Mouse (Mus musculus) liver, embryonic 14.5 days (tissue): ENCODE data around the gene Pou3f1. TPM values are rescaled to one million over a fixed set of nuclear protein-coding genes. Genes with fewer than 3 reads are reported as not detected.

Source experiments
- ATAC-seq: fragments of 200-750 bp; cut with Nextera tagmentation; 2 replicates; pipeline ENCODE4 v1.8.0; 2017; ENCODE audit warnings: moderate number of reproducible peaks, mild to moderate bottlenecking, moderate library complexity; ENCODE audit not compliant: insufficient read depth
- DNase-seq, 3 experiments: peaks; one replicate each; pipeline ENCODE4 v3.0.0-alpha.2; 2012 to 2013; ENCODE audit warnings: low read depth in 3 of 3, low spot score in 3 of 3
- H3K27ac ChIP-seq: fragments of 300-500 bp; sonication (generic); 2 replicates; pipeline ENCODE4 v1.5.1; 2014; ENCODE audit warnings: moderate library complexity, mild to moderate bottlenecking, control low read depth, inconsistent platforms
- H3K27me3 ChIP-seq: fragments of 300-500 bp; sonication (generic); 2 replicates; pipeline ENCODE4 v1.6.1; 2014; ENCODE audit warnings: mild to moderate bottlenecking, low read length, moderate library complexity; ENCODE audit not compliant: control insufficient read depth, insufficient read depth
- H3K36me3 ChIP-seq: fragments of 300-500 bp; sonication (generic); replicated peaks from 2 replicates; pipeline ENCODE4 v1.6.1; 2014; ENCODE audit warnings: low read depth; ENCODE audit not compliant: control insufficient read depth, insufficient read depth
- H3K4me1 ChIP-seq, 2 experiments: fragments of 200-500 bp in 1 of 2; fragments of 300-500 bp in 1 of 2; sonication (generic) in 1 of 2; replicated peaks; 2 replicates each; pipeline ENCODE4 v1.6.1; 2012 to 2014; ENCODE audit warnings: antibody characterized with exemption in 1 of 2, inconsistent platforms in 1 of 2, low read length in 1 of 2; ENCODE audit not compliant: control insufficient read depth in 2 of 2, insufficient read depth in 2 of 2
- H3K4me2 ChIP-seq: fragments of 300-500 bp; sonication (generic); 2 replicates; pipeline ENCODE4 v1.6.1; 2014; ENCODE audit warnings: low read depth, mild to moderate bottlenecking, control low read depth, moderate library complexity
- H3K4me3 ChIP-seq, 2 experiments: fragments of 200-500 bp in 1 of 2; fragments of 300-500 bp in 1 of 2; sonication (generic) in 1 of 2; 2 replicates each; pipeline ENCODE4 v1.5.1; 2012 to 2014; ENCODE audit warnings: low read depth in 2 of 2, low read length in 2 of 2, mild to moderate bottlenecking in 2 of 2, control low read depth in 1 of 2, inconsistent platforms in 1 of 2, moderate library complexity in 1 of 2; ENCODE audit not compliant: insufficient read depth in 1 of 2
- H3K9ac ChIP-seq: fragments of 300-500 bp; sonication (generic); replicated peaks from 2 replicates; pipeline ENCODE4 v1.6.1; 2014; ENCODE audit warnings: mild to moderate bottlenecking, control low read depth, moderate library complexity
- H3K9me3 ChIP-seq: fragments of 300-500 bp; sonication (generic); 2 replicates; pipeline ENCODE4 v1.6.1; 2016; ENCODE audit warnings: low read length, mixed read lengths; ENCODE audit not compliant: control insufficient read depth
- CTCF ChIP-seq: IDR thresholded peaks from 2 replicates; pipeline ENCODE4 v1.5.1; 2016; ENCODE audit warnings: antibody characterized with exemption, low read depth, control low read depth
- EP300 ChIP-seq: IDR thresholded peaks from 2 replicates; pipeline ENCODE4 v1.6.1; 2016; ENCODE audit warnings: antibody characterized with exemption, low read depth
- WGBS: fragments of 180-500 bp; shearing (Covaris S2); extraction: QIAGEN DNeasy Blood & Tissue Kit; methylation state at CpG from one replicate; pipeline ENCODE4 v1.1.7; 2014; ENCODE audit not compliant: insufficient replicate concordance; 5-methylcytosine and 5-hydroxymethylcytosine counted together
- polyA plus RNA-seq, 2 experiments: library from polyadenylated mRNA; depleted of rRNA in 1 of 2; stranded (reverse) in 1 of 2; unstranded in 1 of 2; fragments of >200 nt; fragmentation: Nextera tagmentation in 1 of 2; extraction: Ambion mirVana in 1 of 2; gene quantifications; 2 replicates each; pipeline versions ENCODE4 v1.2.1 to v1.2.3; 2012 to 2014

Pou3f1 gene
- polyA plus RNA-seq, 2 experiments, result 0.01 TPM; not detected in 1

DNA sequence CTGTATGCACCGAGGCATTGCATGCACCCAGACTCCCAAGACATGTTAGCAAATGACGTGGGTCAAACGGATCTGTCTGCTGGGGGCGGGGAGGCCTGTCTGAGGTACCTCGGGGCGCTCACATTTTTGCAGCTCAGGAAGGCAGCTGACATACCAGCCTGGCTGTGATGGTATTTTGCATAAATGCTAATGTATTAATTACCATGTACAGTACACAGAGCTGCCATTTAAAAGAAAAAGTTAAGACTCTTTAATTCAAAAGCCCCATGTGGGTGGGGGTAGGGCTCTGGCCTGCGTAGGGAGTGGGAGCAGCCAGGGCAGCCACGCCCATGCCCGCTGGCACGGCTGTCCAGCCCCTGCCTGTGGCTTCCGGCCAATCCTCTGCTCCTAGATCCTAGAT is 35.2 kb upstream of the Pou3f1 start:
- Histone ChIP-seq H3K27me3 (peaks cover 16% of the 10 kb centered on the region), H3K4me3 (no peak overlapping the region), H3K4me1 (no peaks in the 10 kb centered on the region), H3K36me3 (no peaks in the 10 kb centered on the region), H3K4me2 (no peak overlapping the region), H3K27ac (no peak overlapping the region), H3K9me3 (no peaks in the 10 kb centered on the region), H3K9ac (no peak overlapping the region)
- TF ChIP-seq CTCF (no peak), EP300 (no peak)
- no peak for ATAC-seq
- 47% methylated on average over 11 of the region's 11 CpGs for WGBS
- no peak for DNase-seq

DNA sequence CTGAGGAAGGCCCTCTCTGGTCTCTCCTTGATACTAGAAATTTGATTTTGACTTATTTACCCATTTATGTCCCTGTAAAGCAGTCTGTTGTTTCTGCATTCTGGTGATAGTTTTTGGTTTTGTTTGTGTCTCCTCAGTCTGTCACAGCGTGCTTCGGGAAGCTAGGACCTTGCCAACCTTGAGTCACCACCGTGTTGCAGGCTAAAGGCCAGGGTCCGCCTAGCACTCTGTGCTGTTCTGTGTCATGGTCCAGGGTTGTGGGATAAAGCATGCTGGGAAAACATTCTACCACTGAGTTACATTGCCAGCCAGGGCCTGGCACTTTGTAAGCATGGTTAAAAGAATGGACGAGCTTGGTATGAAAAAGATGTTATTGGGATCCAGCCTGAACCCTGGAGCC is 34.0 kb upstream of the Pou3f1 start:
- Histone ChIP-seq H3K4me3 (no peak overlapping the region), H3K9ac (no peak overlapping the region), H3K27me3 (peaks cover 8% of the 10 kb centered on the region), H3K9me3 (no peaks in the 10 kb centered on the region), H3K4me1 (no peaks in the 10 kb centered on the region), H3K36me3 (no peaks in the 10 kb centered on the region), H3K27ac (no peak overlapping the region), H3K4me2 (no peak overlapping the region)
- DNase-seq, result no peak
- TF ChIP-seq CTCF (no peak), EP300 (no peak)
- ATAC-seq, result no peak
- WGBS, result 71% methylated on average over 5 of the region's 5 CpGs

DNA sequence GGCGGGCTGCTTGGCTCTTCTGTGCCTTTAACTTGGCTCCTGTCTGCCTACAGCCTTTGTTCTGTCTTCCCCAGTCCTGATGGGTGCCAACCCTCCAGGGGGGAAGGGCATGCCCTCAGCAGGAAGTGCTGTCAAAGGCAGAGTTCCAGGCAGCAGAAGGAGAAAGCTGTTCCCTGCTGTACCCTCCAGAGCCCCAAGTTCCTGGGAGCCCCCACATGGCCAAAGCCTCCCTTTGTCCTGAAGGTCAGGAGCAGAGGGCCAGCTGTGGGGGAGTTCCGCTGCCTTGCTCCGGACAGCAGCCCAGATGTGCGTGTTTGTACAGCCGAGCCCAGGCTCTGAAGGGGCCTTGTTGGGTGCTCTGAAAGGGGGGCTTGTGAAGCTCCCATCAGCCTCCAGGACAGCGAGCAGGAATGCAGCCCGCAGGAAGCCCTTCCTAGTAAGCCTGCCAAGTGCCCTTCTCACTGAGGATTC is 32.5 kb upstream of the Pou3f1 start:
- Histone ChIP-seq H3K4me2 (no peak overlapping the region), H3K36me3 (no peaks in the 10 kb centered on the region), H3K4me1 (no peaks in the 10 kb centered on the region), H3K4me3 (no peak overlapping the region), H3K27ac (no peak overlapping the region), H3K9ac (no peak overlapping the region), H3K27me3 (no peaks in the 10 kb centered on the region), H3K9me3 (no peaks in the 10 kb centered on the region)
- DNase-seq (no peak), ATAC-seq (no peak)
- 47% methylated on average over 7 of the region's 7 CpGs for WGBS
- TF ChIP-seq EP300, result no peak
- no peak for TF ChIP-seq CTCF

DNA sequence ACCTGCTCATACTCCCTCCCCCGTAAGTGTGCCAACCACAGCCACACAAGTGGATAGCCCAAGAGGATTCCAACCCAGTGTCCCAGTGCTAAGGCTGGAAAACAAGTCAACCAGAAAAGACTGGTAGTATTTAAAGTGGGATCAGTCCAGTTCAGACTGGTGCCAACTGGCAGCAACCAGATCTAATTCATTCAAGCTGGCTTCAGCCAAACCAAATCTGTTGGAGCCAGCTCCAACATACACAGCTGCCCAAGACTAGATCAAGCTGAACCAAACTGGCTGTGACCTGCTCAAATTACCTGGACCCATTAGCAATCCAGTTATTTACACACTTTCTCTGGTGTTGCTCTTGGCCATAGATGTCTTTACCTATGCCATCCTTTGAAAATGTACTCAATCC is 29.8 kb upstream of the Pou3f1 start:
- 67% methylated on average over 1 of the region's 1 CpGs for WGBS
- H3K9ac ChIP-seq, result no peak overlapping the region
- no peaks in the 10 kb centered on the region for H3K27me3 ChIP-seq
- no peak overlapping the region for H3K4me2 ChIP-seq
- no peaks in the 10 kb centered on the region for H3K9me3 ChIP-seq
- ATAC-seq, result no peak
- DNase-seq, result no peak
- TF ChIP-seq EP300 (no peak), CTCF (no peak)
- H3K27ac ChIP-seq, result no peak overlapping the region
- H3K4me3 ChIP-seq, result no peak overlapping the region
- no peaks in the 10 kb centered on the region for H3K4me1 ChIP-seq
- H3K36me3 ChIP-seq, result no peaks in the 10 kb centered on the region

DNA sequence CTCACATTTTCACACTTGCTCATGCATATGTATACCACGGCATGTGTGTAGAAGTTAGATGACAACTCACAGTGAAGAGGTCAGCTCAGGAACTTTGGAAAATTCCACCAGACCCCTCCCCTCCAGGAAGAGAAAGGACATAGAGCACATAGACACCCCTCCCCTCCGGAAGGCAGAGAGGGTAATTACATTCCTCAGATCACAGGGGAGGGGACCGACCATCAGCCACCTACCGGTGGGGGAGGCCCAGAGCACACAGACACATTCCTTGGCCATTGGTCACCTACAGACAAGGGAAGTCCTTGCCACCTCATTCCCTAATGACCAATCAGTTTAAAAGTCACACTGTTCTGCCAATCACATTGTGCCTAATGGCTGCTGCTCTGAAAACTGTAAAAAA is 25.2 kb upstream of the Pou3f1 start:
- Histone ChIP-seq H3K4me3 (no peak overlapping the region), H3K27me3 (no peaks in the 10 kb centered on the region), H3K27ac (no peak overlapping the region), H3K9ac (no peak overlapping the region), H3K4me1 (no peaks in the 10 kb centered on the region), H3K36me3 (no peaks in the 10 kb centered on the region), H3K4me2 (no peak overlapping the region), H3K9me3 (no peaks in the 10 kb centered on the region)
- 35% methylated on average over 4 of the region's 4 CpGs for WGBS
- DNase-seq (no peak), ATAC-seq (no peak)
- TF ChIP-seq EP300 (no peak), CTCF (no peak)
